Mouse (Mus musculus) MEL-GATA-1-ER (cell line): Measurements from ENCODE around the gene Scn3a.

ENCODE experiments used
- DNase-seq: peaks from one replicate; pipeline ENCODE4 v3.0.0-alpha.2; 2012; ENCODE audit warnings: low read depth; ENCODE audit errors: extremely low read depth

Scn3a gene

GRCm38 (mm10) chr2:65413746-65414145 is 153.7 kb downstream of the Scn3a start:
- no peak for DNase-seq
